Mouse (Mus musculus) spleen, adult 2 months (tissue): ENCODE results near the gene Tmem72.

Experiments
- CTCF ChIP-seq: fragments of 200-500 bp; IDR thresholded peaks from 2 replicates; pipeline ENCODE4 v1.5.1; 2011; ENCODE audit warnings: mild to moderate bottlenecking, inconsistent platforms; ENCODE audit not compliant: insufficient read depth, insufficient read length, insufficient replicate concordance; ENCODE audit errors: extremely low read depth
- POLR2A ChIP-seq: fragments of 200-500 bp; IDR thresholded peaks from 2 replicates; pipeline ENCODE4 v1.6.1; 2011; ENCODE audit warnings: low read depth, low read length, inconsistent platforms

DNA sequence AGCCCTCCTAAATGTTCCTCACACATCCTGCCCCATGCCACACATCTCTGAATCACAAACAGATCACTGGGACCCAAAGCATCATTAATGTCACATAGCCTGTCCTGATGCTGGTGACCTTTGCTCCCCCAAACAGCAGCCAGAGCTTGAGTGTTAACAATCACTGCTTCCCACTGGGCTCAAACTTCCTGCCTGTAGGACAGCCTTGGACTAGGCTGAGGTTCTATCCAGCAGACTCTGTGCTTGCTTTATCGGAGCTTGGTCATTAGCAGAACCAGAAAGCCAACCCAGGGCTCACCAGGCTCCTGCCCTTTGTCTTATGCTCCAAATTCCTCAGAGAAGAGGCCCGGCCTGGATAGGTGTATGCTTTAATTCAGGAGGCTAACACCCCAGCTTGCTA is 77.8 kb downstream of the Tmem72 start:
- TF ChIP-seq POLR2A = no peak
- no peak for TF ChIP-seq CTCF
